Mouse (Mus musculus) olfactory bulb, adult 2 months (tissue): ENCODE results near the gene Kdm8. TPM values are rescaled to one million over a fixed set of nuclear protein-coding genes. Genes with fewer than 3 reads are reported as not detected.
"Not testable (repeated sequence)": the region's sequence is repeated elsewhere in the genome, so short reads cannot be mapped to it uniquely, and the experiment has no call there.

Source experiments
- H3K27ac ChIP-seq: fragments of 200-500 bp; 2 replicates; pipeline ENCODE4 v1.5.1; 2012; ENCODE audit warnings: low read depth, low read length; ENCODE audit not compliant: insufficient read depth
- H3K4me1 ChIP-seq: fragments of 200-500 bp; 2 replicates; pipeline ENCODE4 v1.6.1; 2012; ENCODE audit warnings: low read length; ENCODE audit not compliant: control insufficient read depth, insufficient read depth
- H3K4me3 ChIP-seq: fragments of 200-500 bp; 2 replicates; pipeline ENCODE4 v1.5.1; 2012; ENCODE audit warnings: mild to moderate bottlenecking, low read depth, low read length, moderate library complexity; ENCODE audit not compliant: insufficient read depth
- CTCF ChIP-seq: fragments of 200-500 bp; IDR thresholded peaks from 2 replicates; pipeline ENCODE4 v1.5.1; 2012; ENCODE audit warnings: low read depth, mild to moderate bottlenecking, low read length, moderate library complexity; ENCODE audit not compliant: insufficient read depth
- POLR2A ChIP-seq: fragments of 200-500 bp; IDR thresholded peaks from 2 replicates; pipeline ENCODE4 v1.6.1; 2012; ENCODE audit warnings: mild to moderate bottlenecking, low read depth, low read length, moderate library complexity; ENCODE audit not compliant: insufficient read depth
- WGBS: fragments of 180-500 bp; shearing (Covaris S2); methylation state at CpG from one replicate; pipeline ENCODE4 v1.1.7; 2018; 5-methylcytosine and 5-hydroxymethylcytosine counted together
- polyA plus RNA-seq: library from polyadenylated mRNA; stranded (reverse); fragments of >200 nt; gene quantifications from 2 replicates; pipeline ENCODE4 v1.2.4, GENCODE M21; 2012; ENCODE audit warnings: low replicate concordance; ENCODE audit not compliant: missing spikeins, insufficient read depth, insufficient read length

Gene Kdm8
- polyA plus RNA-seq, 1 experiment: not detected

DNA sequence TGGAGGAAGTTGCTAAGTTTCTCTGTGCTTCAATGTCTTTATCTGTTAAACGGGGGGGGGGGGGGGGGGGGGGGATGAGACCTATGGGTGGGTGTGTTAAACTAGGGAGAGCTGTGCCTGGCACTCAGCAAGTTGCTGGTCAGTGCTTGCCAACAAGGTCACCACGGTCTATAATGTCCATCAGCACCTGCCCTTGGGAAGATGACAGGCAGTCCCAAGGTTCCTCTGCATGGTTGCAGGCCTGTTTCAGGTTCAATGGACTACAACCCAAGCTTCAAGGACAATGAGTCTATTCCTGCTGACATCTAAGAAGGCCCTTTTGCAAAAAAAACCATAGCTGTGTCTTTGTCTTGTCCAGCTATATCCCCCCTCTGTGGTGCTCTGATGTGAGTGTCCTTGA lies 22.6 kb upstream of the Kdm8 start:
- H3K4me1 ChIP-seq: peaks cover 3% of the 10 kb centered on the region; the same call in 1 of the 2 replicates
- TF ChIP-seq POLR2A (no peak), CTCF (no peak)
- no peak overlapping the region for H3K4me3 ChIP-seq
- H3K27ac ChIP-seq: no peak overlapping the region
- 43% methylated on average over 2 of the region's 2 CpGs for WGBS

DNA sequence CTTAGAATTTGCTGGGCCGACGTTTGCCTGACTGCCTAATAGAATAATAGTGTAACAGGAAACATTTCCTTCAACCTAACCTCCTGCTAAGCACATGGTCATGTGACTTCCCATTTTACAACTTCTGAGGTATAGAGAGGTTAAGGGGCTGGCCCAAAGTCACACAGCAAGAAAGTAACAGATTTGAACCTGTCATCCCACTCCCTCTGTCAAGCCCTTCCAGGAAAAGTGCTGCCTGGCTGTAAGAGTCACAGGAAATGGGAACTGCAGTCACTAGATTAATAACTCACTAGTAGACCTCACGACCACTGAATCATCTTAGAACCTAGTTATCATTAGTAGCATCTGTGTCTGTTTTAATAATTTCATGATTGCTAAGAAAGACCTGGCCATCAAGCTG lies 21.4 kb upstream of the Kdm8 start:
- Histone ChIP-seq H3K4me3 (no peak overlapping the region), H3K4me1 (no peaks in the 10 kb centered on the region), H3K27ac (no peak overlapping the region)
- no peak for TF ChIP-seq POLR2A
- TF ChIP-seq CTCF: no peak
- WGBS: 71% methylated on average over 3 of the region's 3 CpGs

DNA sequence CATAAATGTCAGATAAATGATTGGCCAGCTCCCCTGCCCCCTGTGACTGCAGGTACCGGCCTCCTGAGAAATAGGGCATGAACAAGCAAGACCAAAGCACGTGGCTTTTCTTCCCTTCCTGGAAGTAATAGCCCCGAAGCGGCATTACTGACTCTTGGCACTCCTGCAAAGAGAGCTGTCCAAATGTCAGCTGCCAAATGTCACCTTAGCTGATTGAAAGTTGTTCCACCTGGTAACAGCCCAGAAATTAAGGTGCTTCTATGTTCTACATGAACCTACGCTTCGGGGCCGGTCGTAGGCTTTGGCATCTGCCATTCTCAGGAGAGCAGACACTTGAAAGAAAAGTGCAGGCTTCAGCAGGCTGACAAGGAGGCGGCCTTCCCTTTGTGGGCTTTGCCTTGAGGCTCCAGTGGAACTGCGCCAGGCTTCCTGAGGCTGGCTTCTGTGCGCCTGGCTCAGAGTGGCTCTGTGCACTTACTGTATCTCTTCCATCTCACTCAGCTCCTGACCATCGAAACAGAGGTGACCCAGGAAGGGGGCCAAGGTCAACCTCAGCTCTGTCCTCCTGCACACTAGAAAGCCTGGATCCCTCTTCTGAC lies 16.9 kb upstream of the Kdm8 start:
- no peak overlapping the region for H3K4me3 ChIP-seq
- WGBS: 77% methylated on average over 12 of the region's 12 CpGs

DNA sequence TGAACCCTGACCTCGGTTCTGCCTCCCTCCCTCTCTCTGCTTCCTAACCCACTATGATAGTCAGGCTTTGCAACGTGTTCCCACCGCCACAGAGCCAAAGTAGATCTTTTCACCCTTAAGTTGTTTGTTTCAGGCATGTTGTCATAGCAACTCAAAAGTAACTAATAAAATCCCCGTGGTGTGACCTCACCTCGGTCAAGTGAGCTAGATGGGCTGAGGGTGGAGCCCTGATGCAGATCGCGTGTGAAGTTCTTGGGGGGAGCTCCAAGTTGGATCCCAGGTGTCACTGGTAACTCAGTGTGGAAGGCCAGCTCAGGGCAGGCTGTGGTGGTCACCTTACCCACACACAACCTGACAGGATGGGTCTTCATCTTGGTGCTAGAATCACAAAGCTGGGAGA lies 16.1 kb upstream of the Kdm8 start:
- Histone ChIP-seq H3K4me3 (no peak overlapping the region), H3K27ac (no peak overlapping the region), H3K4me1 (no peaks in the 10 kb centered on the region)
- 80% methylated on average over 7 of the region's 7 CpGs for WGBS
- no peak for TF ChIP-seq POLR2A
- no peak for TF ChIP-seq CTCF

More for the DNA sequence above, 16.9 kb upstream of the Kdm8 start:
- no peak for TF ChIP-seq CTCF
- TF ChIP-seq POLR2A: no peak
- Histone ChIP-seq H3K4me1 (no peaks in the 10 kb centered on the region), H3K27ac (no peak overlapping the region)

DNA sequence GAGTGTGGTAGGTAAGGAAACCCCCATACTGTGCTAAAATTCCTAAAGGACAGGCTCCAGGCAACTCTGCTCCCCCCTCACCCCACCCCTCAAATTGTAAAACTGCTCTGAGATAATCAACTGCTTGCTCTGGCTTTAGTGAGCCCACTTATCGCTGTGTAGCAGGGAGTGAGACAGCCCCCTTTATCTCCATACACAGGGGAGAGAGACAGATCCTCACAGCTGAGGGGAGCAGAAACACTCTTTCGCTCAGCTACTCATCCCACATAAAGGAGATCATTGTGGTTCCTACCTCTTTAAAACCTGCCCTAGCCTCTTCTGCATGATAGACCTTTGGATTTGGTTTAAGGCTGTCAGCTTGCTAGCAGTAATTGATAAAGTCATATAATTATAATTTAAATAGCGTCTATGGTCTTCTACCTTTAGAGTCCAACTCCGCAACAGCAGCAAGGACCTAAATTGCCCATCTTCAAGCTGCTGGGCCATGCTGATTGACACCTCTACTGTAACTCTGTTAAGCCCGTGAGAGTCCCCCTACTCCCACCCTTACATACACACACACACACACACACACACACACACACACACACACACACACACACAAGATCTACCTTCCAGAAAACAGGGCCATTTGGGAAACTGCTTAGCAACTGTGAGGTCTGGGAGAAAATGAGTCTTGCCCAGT lies 15.5 kb upstream of the Kdm8 start:
- H3K4me3 ChIP-seq, H3K4me1 ChIP-seq, H3K27ac ChIP-seq: not testable (repeated sequence)
- 89% methylated on average over 5 of the region's 5 CpGs for WGBS

DNA sequence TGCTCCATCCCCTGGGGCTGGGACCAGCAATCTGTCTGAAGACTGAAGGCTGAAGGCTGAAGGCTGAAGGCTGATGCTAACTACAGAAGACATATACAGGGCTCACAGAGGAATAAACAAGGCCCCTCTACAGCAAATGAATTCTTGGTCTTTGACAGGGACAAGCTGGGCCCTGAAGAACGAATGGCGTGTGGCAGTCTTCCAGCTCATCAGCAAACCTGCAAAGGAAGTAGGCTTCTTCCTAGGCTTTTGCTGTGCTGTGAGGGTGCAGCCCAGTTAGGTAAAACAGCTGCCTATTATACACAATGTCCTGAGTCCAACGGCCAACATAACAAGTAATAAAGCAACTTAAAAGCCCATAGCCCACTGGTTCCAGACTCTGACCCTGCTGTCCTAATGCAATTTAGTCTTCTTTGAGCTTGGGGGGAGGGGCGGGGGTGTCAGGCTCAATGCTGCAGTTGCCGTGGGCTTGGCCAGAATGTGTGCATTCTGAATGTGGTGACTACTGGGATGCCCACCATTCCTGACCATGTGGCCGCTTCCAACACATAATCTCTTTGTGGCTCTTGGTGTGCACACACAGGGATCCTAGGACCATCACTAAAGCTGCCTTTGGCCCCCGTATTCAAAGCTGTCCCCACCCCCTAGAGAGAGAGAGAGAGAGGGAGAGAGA lies 14.2 kb upstream of the Kdm8 start:
- no peak overlapping the region for H3K4me3 ChIP-seq
- TF ChIP-seq POLR2A (no peak), CTCF (no peak)
- peaks cover 2% of the 10 kb centered on the region for H3K4me1 ChIP-seq
- WGBS: 76% methylated on average over 7 of the region's 7 CpGs
- no peak overlapping the region for H3K27ac ChIP-seq

DNA sequence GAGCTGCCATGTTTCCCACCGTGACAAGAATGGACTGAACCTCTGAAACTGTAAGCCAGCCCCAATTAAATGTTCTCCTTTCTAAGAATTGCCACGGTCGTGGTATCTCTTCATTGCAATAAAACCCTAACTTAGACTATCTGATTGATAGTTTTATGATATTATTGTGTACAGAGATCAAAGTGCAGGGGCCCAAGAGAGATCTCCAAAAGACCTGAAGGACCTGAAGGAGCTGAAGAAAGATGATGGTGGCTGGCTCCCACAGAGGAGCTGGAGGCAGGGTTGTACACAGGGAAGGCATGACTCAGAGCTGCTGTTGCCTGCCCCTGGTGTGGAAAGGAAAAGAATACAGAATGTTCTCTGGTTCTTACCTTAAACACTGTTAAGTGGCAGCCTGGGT lies 10.6 kb upstream of the Kdm8 start:
- no peak for TF ChIP-seq CTCF
- TF ChIP-seq POLR2A: no peak
- WGBS: 92% methylated on average over 3 of the region's 3 CpGs
- Histone ChIP-seq H3K27ac (no peak overlapping the region), H3K4me1 (peaks cover 2% of the 10 kb centered on the region), H3K4me3 (no peak overlapping the region)

DNA sequence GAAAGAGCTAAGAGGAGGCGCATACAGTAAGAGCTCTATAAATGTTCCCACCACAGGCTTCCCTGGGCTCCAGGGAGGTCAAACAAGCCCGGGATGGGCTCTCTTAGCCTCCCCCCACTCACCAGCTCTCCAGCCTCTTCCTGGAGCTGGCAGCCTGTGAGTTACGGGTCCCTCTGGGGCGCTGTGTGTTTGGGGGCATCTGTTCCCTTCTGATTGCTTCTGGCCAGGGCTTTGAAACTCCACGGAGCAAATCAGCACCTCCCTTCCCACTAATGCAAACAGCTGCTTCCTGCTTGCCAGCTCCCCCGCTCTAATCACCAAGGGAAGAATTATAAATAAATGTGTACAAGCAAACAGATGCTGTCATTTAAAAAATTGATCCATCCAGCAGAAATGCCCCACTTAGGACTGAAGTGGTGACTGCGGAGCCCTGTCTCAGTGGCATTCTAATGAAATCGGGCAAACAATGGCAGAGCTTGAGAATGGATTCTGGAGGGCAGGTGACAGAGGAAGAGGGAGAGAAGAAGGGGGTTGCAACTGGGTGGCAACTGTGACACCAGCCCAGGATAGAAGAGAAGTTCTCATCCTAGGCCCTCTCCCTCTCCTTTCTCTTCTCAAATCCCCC lies 9.7 kb upstream of the Kdm8 start:
- WGBS: 27% methylated on average over 8 of the region's 8 CpGs
- TF ChIP-seq POLR2A (no peak), CTCF (no peak)
- H3K4me3 ChIP-seq: no peak overlapping the region
- peaks cover 2% of the 10 kb centered on the region for H3K4me1 ChIP-seq
- no peak overlapping the region for H3K27ac ChIP-seq

DNA sequence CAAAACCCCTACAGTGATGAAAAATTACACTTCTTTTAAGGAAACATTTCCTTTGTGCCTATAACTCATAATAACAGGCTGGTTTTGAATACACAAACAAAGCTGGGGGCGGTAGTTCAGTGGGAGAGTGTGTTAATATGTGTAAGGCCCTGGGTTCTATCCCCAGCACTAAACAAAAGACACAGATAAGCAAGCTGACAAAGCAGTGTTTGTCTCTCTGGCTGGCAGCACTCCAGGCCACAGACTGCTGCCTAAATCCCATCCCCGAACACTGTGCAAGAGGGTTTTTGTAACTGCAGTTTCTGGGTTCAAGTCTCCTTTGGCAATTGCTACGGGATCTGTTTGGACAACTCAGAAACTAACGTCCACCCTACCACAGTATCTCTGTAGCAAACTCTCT lies 2.2 kb upstream of the Kdm8 start:
- 48% methylated on average over 4 of the region's 4 CpGs for WGBS
- TF ChIP-seq CTCF (no peak), POLR2A (no peak)
- Histone ChIP-seq H3K4me3 (no peak overlapping the region), H3K4me1 (peaks cover 10% of the 10 kb centered on the region), H3K27ac (no peak overlapping the region)
